In the genomic region with DNA sequence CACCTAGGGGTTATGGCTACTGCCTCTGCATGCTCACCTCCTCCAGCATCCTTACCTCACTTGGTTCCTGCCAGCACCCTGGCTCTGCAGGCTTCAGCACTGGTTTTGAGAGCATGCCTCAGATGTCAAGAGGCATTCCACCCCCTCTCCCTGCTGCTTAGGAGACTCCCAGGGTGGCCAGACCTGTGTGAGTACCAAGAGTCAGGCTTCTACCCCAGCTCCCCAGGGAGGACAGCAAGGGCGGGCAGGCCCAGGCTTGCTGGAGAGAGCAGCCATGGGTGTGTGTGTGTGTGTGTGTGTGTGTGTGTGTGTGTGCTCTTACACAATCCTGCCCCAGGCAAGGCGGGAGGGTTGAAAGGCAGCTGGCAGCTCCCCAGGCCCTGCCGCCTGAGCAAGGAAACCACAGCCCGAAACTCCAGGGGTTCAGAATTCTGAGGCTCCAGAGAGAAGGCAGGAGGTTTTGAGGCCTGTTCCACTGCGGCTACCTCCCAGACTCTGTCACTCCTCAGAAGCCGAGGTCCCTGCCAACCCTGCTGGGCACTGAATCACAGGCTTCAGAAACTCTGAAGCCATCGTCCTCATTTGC, we compare ENCODE assay signal across 8 mouse cellular contexts. TPM values are rescaled to one million over a fixed set of nuclear protein-coding genes. Genes with fewer than 3 reads are reported as not detected.
DNase-seq lines count a peak whose midpoint lies in the region; ATAC-seq and TF ChIP-seq lines count a peak whose summit lies in the region.

No protein-coding gene starts in this region.

- peak overlapping the region; percentile 14; the same call in 1 of the 2 replicates for H3K9ac ChIP-seq in heart, embryonic 14.5 days (ENCODE audit: low read length)
- peak overlapping the region; percentile 17; the same call in 1 of the 2 replicates for H3K9ac ChIP-seq in limb, embryonic 11.5 days (ENCODE audit: low read length)
- H3K9ac ChIP-seq in midbrain, embryonic 16.5 days (ENCODE audit: low read depth, low read length) = 0 out of 2 replicates have a peak overlapping the region, but pooled peaks have one; percentile 34

- ATAC-seq in heart, embryonic 14.5 days (ENCODE audit: insufficient number of reproducible peaks, insufficient read depth, low FRiP score, low read depth) = no peak
- no peak for ATAC-seq in limb, embryonic 11.5 days (ENCODE audit: insufficient number of reproducible peaks, low FRiP score, low TSS enrichment, low read depth)
- no peak for ATAC-seq in midbrain, embryonic 16.5 days

- no peaks in the 10 kb centered on the region for H3K27me3 ChIP-seq in heart, embryonic 14.5 days (ENCODE audit: control insufficient read depth, insufficient read depth, low read length)
- no peaks in the 10 kb centered on the region for H3K27me3 ChIP-seq in limb, embryonic 11.5 days (ENCODE audit: control insufficient read depth, insufficient read depth, low read length)
- no peaks in the 10 kb centered on the region for H3K27me3 ChIP-seq in midbrain, embryonic 16.5 days (ENCODE audit: control insufficient read depth, insufficient read depth, low read depth, low read length)

- no peaks in the 10 kb centered on the region for H3K9me3 ChIP-seq in heart, embryonic 14.5 days (ENCODE audit: control insufficient read depth, low read length)
- H3K9me3 ChIP-seq in limb, embryonic 11.5 days (ENCODE audit: control insufficient read depth, low read length) = no peaks in the 10 kb centered on the region
- H3K9me3 ChIP-seq in midbrain, embryonic 16.5 days (replicated peaks; ENCODE audit: control insufficient read depth, low read length, poor library complexity, severe bottlenecking) = no peaks in the 10 kb centered on the region

- no peak overlapping the region for H3K4me2 ChIP-seq in heart, embryonic 14.5 days (ENCODE audit: low read length)
- no peak overlapping the region for H3K4me2 ChIP-seq in limb, embryonic 11.5 days (ENCODE audit: low read depth, severe bottlenecking)
- no peak overlapping the region for H3K4me2 ChIP-seq in midbrain, embryonic 16.5 days (ENCODE audit: low read length)

- TF ChIP-seq CTCF in left cerebral cortex, adult 2 months (IDR thresholded peaks at IDR 0.05) = no peak

- intact Hi-C loops in left cerebral cortex, adult 2 months (cut with DNase I) = no loop called here
- intact Hi-C loops in left cerebral cortex, postnatal 14 days (cut with DNase I) = no loop called here

- H3K4me3 ChIP-seq in left cerebral cortex, adult 2 months = no peak overlapping the region
- no peak overlapping the region for H3K4me3 ChIP-seq in heart, embryonic 14.5 days (ENCODE audit: control insufficient read depth in 1 of 2, insufficient read depth in 1 of 2, low read depth in 1 of 2, low read length in 2 of 2)
- no peak overlapping the region for H3K4me3 ChIP-seq in limb, embryonic 11.5 days (ENCODE audit: low read depth, low read length)
- no peak overlapping the region for H3K4me3 ChIP-seq in midbrain, embryonic 16.5 days (ENCODE audit: low read depth, low read length)

- no peaks in the 10 kb centered on the region for H3K36me3 ChIP-seq in heart, embryonic 14.5 days (ENCODE audit: control insufficient read depth, insufficient read depth, low read length)
- H3K36me3 ChIP-seq in limb, embryonic 11.5 days (ENCODE audit: control insufficient read depth, insufficient read depth, low read length) = no peaks in the 10 kb centered on the region
- no peaks in the 10 kb centered on the region for H3K36me3 ChIP-seq in midbrain, embryonic 16.5 days (ENCODE audit: control insufficient read depth, insufficient read depth, low read length)

- H3K27ac ChIP-seq in left cerebral cortex, adult 2 months = peak overlapping the region; percentile 58
- peak overlapping the region; percentile 49 to 51 for H3K27ac ChIP-seq in heart, embryonic 14.5 days (replicated peaks in 1 of 2; ENCODE audit: control insufficient read depth in 1 of 2, insufficient read depth in 1 of 2, low read depth in 2 of 2, low read length in 2 of 2)
- no peak overlapping the region; the same call in 1 of the 2 replicates for H3K27ac ChIP-seq in limb, embryonic 11.5 days (replicated peaks; ENCODE audit: low read depth, low read length)
- peak overlapping the region; percentile 41; the same call in 1 of the 2 replicates for H3K27ac ChIP-seq in midbrain, embryonic 16.5 days (ENCODE audit: low read length)

- H3K4me1 ChIP-seq in heart, embryonic 14.5 days (ENCODE audit: control insufficient read depth in 2 of 2, insufficient read depth in 2 of 2, low read length in 2 of 2) = peaks cover 16 to 18% of the 10 kb centered on the region in 2 experiments; a peak in 3 of 4 replicates
- peaks cover 18% of the 10 kb centered on the region for H3K4me1 ChIP-seq in limb, embryonic 11.5 days (ENCODE audit: control insufficient read depth, insufficient read depth, low read length)
- H3K4me1 ChIP-seq in midbrain, embryonic 16.5 days (ENCODE audit: control insufficient read depth, insufficient read depth, low read length) = peaks cover 8% of the 10 kb centered on the region

- 40% methylated on average over 7 of the region's 7 CpGs for WGBS in heart, embryonic 14.5 days
- WGBS in limb, embryonic 11.5 days = 61% methylated on average over 7 of the region's 7 CpGs
- WGBS in midbrain, embryonic 16.5 days = 60% methylated on average over 7 of the region's 7 CpGs

- DNase-seq in left cerebral cortex, adult 2 months (ENCODE audit: extremely low spot score in 1 of 2, low spot score in 2 of 2) = no peak
- no peak for DNase-seq in left cerebral cortex, postnatal 14 days (ENCODE audit: low spot score in 2 of 2)
- peak; percentile 71 to 72 for DNase-seq in cerebellum, postnatal 10 days
- peak; percentile 28 for DNase-seq in limb, embryonic 11.5 days (ENCODE audit: low spot score)
- DNase-seq in right cerebral cortex, adult 18-20 months = no peak
- DNase-seq in c-Kit-positive CD71-positive TER-119-positive erythroid progenitor cells, embryonic 14.5 days (ENCODE audit: low spot score) = no peak

RNA-seq across cellular contexts. Expression of gene Ptma, which starts 4.1 kb away (rescaled TPM):
- 100 to 1,000 TPM; 353 to 363 TPM for total RNA-seq in left cerebral cortex, adult 2 months (2021)
- 100 to 1,000 TPM; 336 to 423 TPM for total RNA-seq in left cerebral cortex, postnatal 14 days (2021)
- polyA plus RNA-seq in heart, embryonic 14.5 days (2014; fragmentation: Nextera tagmentation; extraction: Ambion mirVana) = 788 and 789 TPM in 2 replicates
- polyA plus RNA-seq in limb, embryonic 11.5 days (2014; fragmentation: Nextera tagmentation; extraction: Ambion mirVana) = 4,370 and 4,506 TPM in 2 replicates
- polyA plus RNA-seq in midbrain, embryonic 16.5 days (2015; fragmentation: Nextera tagmentation; extraction: Ambion mirVana) = 1,375 and 1,671 TPM in 2 replicates

Comparison
In these comparisons a context has a peak if more than half of its experiments do, and no peak if none do; other contexts are left out.
1. DNase-seq: peak in cerebellum, postnatal 10 days (2 of 2) and limb, embryonic 11.5 days (single experiment); none in left cerebral cortex, adult 2 months (0 of 2), left cerebral cortex, postnatal 14 days (0 of 2), right cerebral cortex, adult 18-20 months (single experiment) and c-Kit-positive CD71-positive TER-119-positive erythroid progenitor cells, embryonic 14.5 days (single experiment).
2. Peak in every context shown above with its lines, with median percentiles within 50 percentile points of each other: H3K9ac ChIP-seq.